Comparison of ENCODE assay signal across 8 mouse cellular contexts in genomic region chr1:173420374-173420773, GRCm38 (mm10). TPM values are rescaled to one million over a fixed set of nuclear protein-coding genes. Genes with fewer than 3 reads are reported as not detected.
A peak's percentile ranks its signal among the peaks of the same experiment; 100 is the strongest.
DNase-seq lines count a peak whose midpoint lies in the region; ATAC-seq and TF ChIP-seq lines count a peak whose summit lies in the region.

No protein-coding gene starts in this region.

- peak; percentile 24 for DNase-seq in kidney, adult 2 months
- DNase-seq in kidney, adult 18-20 months: no peak
- peak; percentile 94 for DNase-seq in R1 (ENCODE audit: low read depth, low spot score)
- peak; percentile 29 for DNase-seq in liver
- no peak for DNase-seq in hindbrain, embryonic 14.5 days (ENCODE audit: low spot score)
- no peak for DNase-seq in cerebellum, adult 8-10 months

- no peak overlapping the region for H3K4me3 ChIP-seq in kidney, adult 2 months (ENCODE audit: insufficient read depth, low read depth, low read length)
- no peak overlapping the region for H3K4me3 ChIP-seq in hindbrain, embryonic 14.5 days (replicated peaks; ENCODE audit: low read length)
- H3K4me3 ChIP-seq in forebrain, embryonic 16.5 days (replicated peaks; ENCODE audit: low read length): no peak overlapping the region

- H3K27me3 ChIP-seq in kidney, adult 2 months (replicated peaks; ENCODE audit: control insufficient read depth, insufficient read depth, low read length): no peaks in the 10 kb centered on the region
- no peaks in the 10 kb centered on the region for H3K27me3 ChIP-seq in hindbrain, embryonic 14.5 days (ENCODE audit: control insufficient read depth, insufficient read depth, low read length)
- H3K27me3 ChIP-seq in forebrain, embryonic 16.5 days (replicated peaks; ENCODE audit: control insufficient read depth, insufficient read depth, low read length): no peaks in the 10 kb centered on the region

- H3K36me3 ChIP-seq in kidney, adult 2 months (ENCODE audit: control insufficient read depth, insufficient read depth, low read length): no peaks in the 10 kb centered on the region
- no peaks in the 10 kb centered on the region for H3K36me3 ChIP-seq in hindbrain, embryonic 14.5 days (replicated peaks; ENCODE audit: control insufficient read depth, insufficient read depth)
- no peaks in the 10 kb centered on the region for H3K36me3 ChIP-seq in forebrain, embryonic 16.5 days (ENCODE audit: control insufficient read depth, insufficient read depth)

- no peaks in the 10 kb centered on the region for H3K4me1 ChIP-seq in kidney, adult 2 months (ENCODE audit: control insufficient read depth, insufficient read depth, low read length)
- no peaks in the 10 kb centered on the region for H3K4me1 ChIP-seq in hindbrain, embryonic 14.5 days (replicated peaks; ENCODE audit: control insufficient read depth, insufficient read depth, low read length)
- no peaks in the 10 kb centered on the region for H3K4me1 ChIP-seq in forebrain, embryonic 16.5 days (replicated peaks; ENCODE audit: control insufficient read depth, insufficient read depth, low read length)

- WGBS in kidney, adult 2 months: 64% methylated on average over 6 of the region's 6 CpGs
- 84% methylated on average over 6 of the region's 6 CpGs for WGBS in hindbrain, embryonic 14.5 days
- 84% methylated on average over 6 of the region's 6 CpGs for WGBS in forebrain, embryonic 16.5 days

- peak; percentile 99 for ATAC-seq in neutrophil, adult 5-6 weeks (ENCODE audit: extremely low read depth, insufficient number of reproducible peaks, low FRiP score, poor library complexity, severe bottlenecking)
- ATAC-seq in hindbrain, embryonic 14.5 days (ENCODE audit: low FRiP score): no peak
- ATAC-seq in forebrain, embryonic 16.5 days: no peak

- no peak overlapping the region for H3K27ac ChIP-seq in kidney, adult 2 months (ENCODE audit: insufficient read depth, low read depth, low read length)
- no peak overlapping the region for H3K27ac ChIP-seq in hindbrain, embryonic 14.5 days
- no peak overlapping the region for H3K27ac ChIP-seq in forebrain, embryonic 16.5 days (ENCODE audit: low read length)

- no peaks in the 10 kb centered on the region for H3K9me3 ChIP-seq in hindbrain, embryonic 14.5 days (ENCODE audit: control insufficient read depth, low read length)
- no peaks in the 10 kb centered on the region for H3K9me3 ChIP-seq in forebrain, embryonic 16.5 days (ENCODE audit: control insufficient read depth, low read length)

- no peak overlapping the region for H3K9ac ChIP-seq in hindbrain, embryonic 14.5 days
- H3K9ac ChIP-seq in forebrain, embryonic 16.5 days (replicated peaks; ENCODE audit: low read depth, low read length): no peak overlapping the region

- TF ChIP-seq CTCF in kidney, adult 2 months (conservative IDR thresholded peaks at IDR 0.05; ENCODE audit: insufficient read depth, insufficient read length, low read depth, low read length): no peak

- no peak overlapping the region for H3K4me2 ChIP-seq in hindbrain, embryonic 14.5 days (replicated peaks)
- no peak overlapping the region for H3K4me2 ChIP-seq in forebrain, embryonic 16.5 days (ENCODE audit: low read length)

- TF ChIP-seq POLR2A in kidney, adult 2 months (IDR thresholded peaks at IDR 0.05; ENCODE audit: low read depth, low read length): no peak

RNA-seq across cellular contexts. Expression of gene Cadm3, which starts 52.9 kb away (rescaled TPM):
- polyA plus RNA-seq in kidney, adult 2 months (2012; rRNA removed): 1.8 and 2.4 TPM in 2 replicates
- 0.37 TPM in 1 of 2 replicates, not detected in the other for total RNA-seq in neutrophil, adult 5-6 weeks (2017)
- 138 and 157 TPM in 2 replicates for polyA plus RNA-seq in hindbrain, embryonic 14.5 days (2014; fragmentation: Nextera tagmentation; extraction: Ambion mirVana)
- polyA plus RNA-seq in forebrain, embryonic 16.5 days (2015; fragmentation: Nextera tagmentation; extraction: Ambion mirVana): 33.8 and 47.1 TPM in 2 replicates

Comparison
In these comparisons a context has a peak if more than half of its experiments do, and no peak if none do; other contexts are left out.
1. DNase-seq: peak in kidney, adult 2 months (single experiment), R1 (single experiment) and liver (single experiment); none in kidney, adult 18-20 months (single experiment), hindbrain, embryonic 14.5 days (single experiment) and cerebellum, adult 8-10 months (single experiment).
2. RNA of gene Cadm3, which starts 52.9 kb away (polyA plus RNA-seq): 138 to 157 TPM in hindbrain, embryonic 14.5 days and 33.8 to 47.1 TPM in forebrain, embryonic 16.5 days; 1.8 to 2.4 TPM in kidney, adult 2 months; every median in the first group is over 10 times any median in the second.